Mouse (Mus musculus): ENCODE results near the gene Gm5460.

- TF ChIP-seq POLR2A (IDR thresholded peaks at IDR 0.05; ENCODE audit: control insufficient read depth, low read depth, low read length) (no peak), CTCF (IDR thresholded peaks at IDR 0.05; ENCODE audit: control insufficient read depth, insufficient read depth, insufficient replicate concordance, low read depth, low read length) (no peak)
Measured at GRCm38 (mm10) chr14:33974752-33975151, 41.8 kb upstream of the Gm5460 start.

Measured in testis, adult 2 months (tissue).